Mouse (Mus musculus): ENCODE measurements around the gene Wars2. TPM values are rescaled to one million over a fixed set of nuclear protein-coding genes. Genes with fewer than 3 reads are reported as not detected.

Wars2 gene
- polyA plus RNA-seq, 1 experiment from 2014 or later, result 8.8 TPM

DNA sequence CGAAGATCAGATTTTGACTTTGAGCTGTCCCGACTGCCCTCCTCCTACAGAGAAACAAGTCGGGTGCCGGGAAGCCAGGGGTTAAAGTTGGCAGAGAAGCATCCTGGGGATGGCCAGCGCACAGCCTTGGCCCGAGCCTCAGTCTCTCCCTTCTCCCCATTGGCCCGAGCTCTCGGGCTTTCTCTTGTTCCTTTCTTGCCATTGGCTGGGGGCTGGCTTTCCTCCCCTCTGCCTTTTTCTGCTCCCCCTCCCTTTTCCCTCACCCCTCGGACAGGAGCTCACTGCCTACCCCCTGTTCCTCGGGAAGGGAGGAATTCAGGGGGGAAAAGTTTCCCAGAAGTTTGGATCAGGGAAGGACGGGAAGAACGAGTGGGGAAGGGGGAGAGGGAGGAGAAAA is 112.2 kb downstream of the Wars2 start:
- DNase-seq, result peak; percentile 52
- Histone ChIP-seq H3K4me3 (ENCODE audit: low read depth, low read length) (peak overlapping the region; percentile 41), H3K9ac (no peak overlapping the region), H3K9me3 (ENCODE audit: low read depth, low read length) (no peaks in the 10 kb centered on the region), H3K4me1 (ENCODE audit: insufficient read depth) (no peaks in the 10 kb centered on the region), H3K4me2 (peak overlapping the region; percentile 78), H3K36me3 (ENCODE audit: insufficient read depth) (no peaks in the 10 kb centered on the region), H3K27me3 (ENCODE audit: insufficient read depth, low read length) (peaks cover 100% of the 10 kb centered on the region), H3K27ac (ENCODE audit: low read depth) (no peak overlapping the region)
- under 1% methylated on average over 12 of the region's 12 CpGs for WGBS
- peak; percentile 82 for ATAC-seq (ENCODE audit: insufficient read depth)
- TF ChIP-seq CTCF (IDR thresholded peaks at IDR 0.05; ENCODE audit: low read depth), result no peak

DNA sequence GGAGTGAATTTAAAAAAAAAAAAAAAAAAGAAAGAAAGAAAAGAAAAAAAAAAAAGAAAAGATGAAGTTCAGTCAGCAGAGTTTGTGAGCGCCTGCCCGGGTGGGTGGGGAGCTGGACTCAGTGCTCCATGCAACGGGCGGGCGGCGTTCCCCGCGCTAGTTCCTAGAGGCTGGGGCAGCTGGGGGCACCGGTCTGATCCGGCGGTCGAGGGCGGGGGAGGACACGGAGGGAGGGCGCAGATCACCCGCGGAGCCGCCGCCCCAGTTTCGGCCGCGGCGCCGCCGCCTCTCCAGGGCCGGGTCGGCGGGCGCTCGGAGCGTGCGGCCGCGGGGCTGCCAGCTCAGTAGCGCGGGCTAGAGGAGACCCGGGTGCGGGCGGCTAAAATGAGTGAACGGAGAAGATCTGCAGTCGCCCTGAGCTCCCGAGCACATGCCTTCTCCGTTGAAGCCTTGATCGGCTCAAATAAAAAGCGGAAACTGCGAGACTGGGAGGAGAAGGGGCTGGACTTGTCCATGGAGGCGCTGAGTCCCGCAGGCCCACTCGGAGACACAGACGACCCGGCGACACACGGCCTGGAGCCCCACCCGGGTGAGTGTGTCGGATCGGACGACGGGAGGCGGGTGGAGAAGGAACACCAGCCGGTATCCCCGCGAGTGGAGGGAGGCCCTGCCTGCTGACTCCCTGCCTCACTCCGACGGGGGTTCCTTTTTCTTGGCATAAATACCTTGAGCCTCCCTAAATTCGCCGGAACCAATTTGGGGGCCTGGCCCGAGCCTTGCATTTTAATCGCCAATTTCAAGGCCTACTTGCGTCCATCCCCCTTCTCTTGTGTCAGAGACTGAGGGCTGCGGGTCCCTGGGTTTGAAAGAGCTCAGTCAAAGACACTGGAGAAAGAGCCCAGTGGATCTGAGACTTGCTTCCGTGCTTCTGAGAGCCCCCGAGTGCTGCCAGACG is 112.9 kb downstream of the Wars2 start:
- Histone ChIP-seq H3K4me3 (ENCODE audit: low read depth, low read length) (peak overlapping the region; percentile 41), H3K4me2 (peak overlapping the region; percentile 78), H3K9me3 (ENCODE audit: low read depth, low read length) (no peaks in the 10 kb centered on the region), H3K27ac (ENCODE audit: low read depth) (no peak overlapping the region), H3K4me1 (ENCODE audit: insufficient read depth) (no peaks in the 10 kb centered on the region), H3K27me3 (ENCODE audit: insufficient read depth, low read length) (peaks cover 100% of the 10 kb centered on the region), H3K9ac (peak overlapping the region; percentile 18; the same call in 1 of the 2 replicates), H3K36me3 (ENCODE audit: insufficient read depth) (no peaks in the 10 kb centered on the region)
- ATAC-seq (ENCODE audit: insufficient read depth) (peak; percentile 66), DNase-seq (peak; percentile 63)
- no peak for TF ChIP-seq CTCF (IDR thresholded peaks at IDR 0.05; ENCODE audit: low read depth)
- under 1% methylated on average over 73 of the region's 73 CpGs for WGBS

GRCm38 (mm10) chr3:99254559-99255151 is 113.8 kb downstream of the Wars2 start:
- H3K9ac ChIP-seq, result no peak overlapping the region
- no peaks in the 10 kb centered on the region for H3K9me3 ChIP-seq (ENCODE audit: low read depth, low read length)
- 3% methylated on average over 15 of the region's 15 CpGs for WGBS
- H3K27me3 ChIP-seq (ENCODE audit: insufficient read depth, low read length), result peaks cover 100% of the 10 kb centered on the region
- DNase-seq, result peak; percentile 41
- H3K4me1 ChIP-seq (ENCODE audit: insufficient read depth), result no peaks in the 10 kb centered on the region
- no peak for TF ChIP-seq CTCF (IDR thresholded peaks at IDR 0.05; ENCODE audit: low read depth)
- H3K36me3 ChIP-seq (ENCODE audit: insufficient read depth), result no peaks in the 10 kb centered on the region
- no peak overlapping the region for H3K4me2 ChIP-seq
- no peak for ATAC-seq (ENCODE audit: insufficient read depth)
- H3K4me3 ChIP-seq (ENCODE audit: low read depth, low read length), result peak overlapping the region; percentile 41; the same call in 1 of the 2 replicates
- H3K27ac ChIP-seq (ENCODE audit: low read depth), result no peak overlapping the region

DNA sequence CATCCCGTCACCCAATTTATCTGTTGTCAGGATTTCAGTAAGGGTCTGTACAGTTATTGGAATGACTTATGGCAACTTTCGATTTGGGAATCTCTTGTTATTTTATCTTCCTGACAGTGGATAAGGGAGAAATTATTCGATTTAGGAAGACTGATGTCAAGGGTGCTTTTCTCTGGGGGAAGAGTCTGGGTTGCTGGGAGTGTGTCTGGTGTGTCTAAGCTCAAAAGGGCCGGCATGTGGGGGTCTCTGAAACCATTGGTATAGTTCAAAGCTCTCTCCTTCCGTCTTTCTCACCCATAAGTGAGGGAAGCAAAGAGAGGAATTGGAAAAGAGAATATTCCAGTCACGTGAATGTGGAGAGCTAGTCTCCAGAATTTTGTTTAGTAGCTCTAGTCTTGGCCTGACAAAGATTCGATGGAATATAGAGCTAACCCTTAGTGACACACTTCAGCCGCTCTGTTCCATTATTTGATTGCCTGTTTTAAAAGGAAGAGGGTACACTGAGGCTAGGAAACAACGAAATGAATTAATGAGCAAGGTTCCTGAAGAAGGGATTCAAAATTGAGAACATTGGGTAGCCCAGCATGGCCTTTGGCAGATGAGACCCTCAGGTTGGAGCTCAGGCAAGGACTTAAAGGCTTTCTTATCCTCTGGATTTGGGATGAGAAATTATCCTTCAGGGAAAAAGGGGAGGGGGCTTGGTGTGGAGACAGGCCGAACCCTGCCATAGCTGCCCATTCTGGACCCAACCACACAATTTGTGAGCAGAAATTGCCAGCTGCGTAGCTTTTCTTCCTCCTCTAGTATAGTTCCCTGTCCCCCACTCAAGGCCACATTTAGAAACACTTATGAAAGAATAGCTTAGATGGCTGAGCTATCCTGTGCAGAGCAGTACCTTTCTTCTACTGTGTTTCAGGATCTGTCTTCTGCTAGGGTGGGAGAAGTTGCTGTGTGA is 114.8 kb downstream of the Wars2 start:
- ATAC-seq (ENCODE audit: insufficient read depth), result no peak
- DNase-seq, result peak; percentile 13
- Histone ChIP-seq H3K27ac (ENCODE audit: low read depth) (no peak overlapping the region), H3K9me3 (ENCODE audit: low read depth, low read length) (no peaks in the 10 kb centered on the region), H3K36me3 (ENCODE audit: insufficient read depth) (no peaks in the 10 kb centered on the region), H3K4me1 (ENCODE audit: insufficient read depth) (no peaks in the 10 kb centered on the region), H3K27me3 (ENCODE audit: insufficient read depth, low read length) (peaks cover 97% of the 10 kb centered on the region), H3K4me2 (no peak overlapping the region), H3K9ac (no peak overlapping the region), H3K4me3 (ENCODE audit: low read depth, low read length) (no peak overlapping the region)
- no peak for TF ChIP-seq CTCF (IDR thresholded peaks at IDR 0.05; ENCODE audit: low read depth)
- 10% methylated on average over 11 of the region's 11 CpGs for WGBS

GRCm38 (mm10) chr3:99256366-99256750 is 115.5 kb downstream of the Wars2 start:
- TF ChIP-seq CTCF (IDR thresholded peaks at IDR 0.05; ENCODE audit: low read depth), result no peak
- WGBS, result 3% methylated on average over 11 of the region's 11 CpGs
- Histone ChIP-seq H3K27me3 (ENCODE audit: insufficient read depth, low read length) (peaks cover 97% of the 10 kb centered on the region), H3K4me1 (ENCODE audit: insufficient read depth) (no peaks in the 10 kb centered on the region), H3K36me3 (ENCODE audit: insufficient read depth) (no peaks in the 10 kb centered on the region), H3K27ac (ENCODE audit: low read depth) (no peak overlapping the region), H3K9me3 (ENCODE audit: low read depth, low read length) (no peaks in the 10 kb centered on the region), H3K4me2 (no peak overlapping the region), H3K9ac (no peak overlapping the region), H3K4me3 (ENCODE audit: low read depth, low read length) (no peak overlapping the region)
- ATAC-seq (ENCODE audit: insufficient read depth), result no peak
- peak; percentile 10 for DNase-seq

DNA sequence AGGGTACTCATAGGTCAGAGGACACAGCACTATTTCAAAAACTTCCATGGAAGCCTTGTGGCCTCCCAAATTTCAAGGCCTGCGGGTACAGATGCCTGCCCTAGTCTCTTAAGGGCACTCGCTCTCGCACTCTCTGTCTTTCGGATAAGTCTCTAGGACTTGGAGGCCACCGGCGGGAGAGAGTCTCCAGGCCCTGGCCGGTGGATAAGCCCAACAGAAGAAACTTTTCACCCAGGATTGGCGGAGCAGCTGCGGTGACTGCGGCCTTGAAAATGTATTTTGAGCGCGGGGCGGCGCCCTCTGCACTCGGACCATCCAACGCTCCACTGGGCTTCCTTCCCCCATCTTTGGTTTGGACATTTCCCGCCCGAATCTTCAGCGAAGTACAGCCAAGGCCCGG is 115.9 kb downstream of the Wars2 start:
- peak; percentile 40 for DNase-seq
- Histone ChIP-seq H3K9me3 (ENCODE audit: low read depth, low read length) (no peaks in the 10 kb centered on the region), H3K9ac (no peak overlapping the region), H3K27me3 (ENCODE audit: insufficient read depth, low read length) (peaks cover 97% of the 10 kb centered on the region), H3K4me3 (ENCODE audit: low read depth, low read length) (no peak overlapping the region), H3K4me1 (ENCODE audit: insufficient read depth) (no peaks in the 10 kb centered on the region), H3K4me2 (no peak overlapping the region), H3K27ac (ENCODE audit: low read depth) (no peak overlapping the region), H3K36me3 (ENCODE audit: insufficient read depth) (no peaks in the 10 kb centered on the region)
- 5% methylated on average over 20 of the region's 20 CpGs for WGBS
- no peak for ATAC-seq (ENCODE audit: insufficient read depth)
- no peak for TF ChIP-seq CTCF (IDR thresholded peaks at IDR 0.05; ENCODE audit: low read depth)
